Mouse (Mus musculus): Measurements from ENCODE around the gene Gm10282.

DNA sequence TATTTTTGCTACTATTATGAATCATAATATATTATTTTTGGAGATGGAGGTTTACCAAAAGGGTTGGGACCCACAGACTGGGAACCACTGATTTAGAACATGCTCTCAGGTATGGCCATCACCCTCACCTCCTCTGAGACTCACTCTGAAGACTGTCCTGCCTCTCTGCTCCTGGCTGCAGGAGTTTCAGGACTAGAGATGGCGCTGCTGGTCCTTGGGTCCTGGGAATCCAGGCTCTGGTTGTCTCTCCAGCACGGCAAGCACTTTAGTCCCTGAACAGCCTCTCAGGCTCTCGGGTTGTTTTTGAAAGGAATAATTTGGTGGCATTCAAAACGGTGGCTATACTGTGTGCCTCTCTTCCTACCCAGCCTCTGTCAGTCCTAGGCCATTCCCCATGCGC, 43.2 kb downstream of the Gm10282 start:
- TF ChIP-seq CTCF (IDR thresholded peaks at IDR 0.05; ENCODE audit: low read depth, low read length) (peak; percentile 27; the same call in 1 of the 2 replicates), POLR2A (IDR thresholded peaks at IDR 0.05; ENCODE audit: borderline replicate concordance, low read depth, low read length) (no peak)
